Mouse (Mus musculus): ENCODE results near the gene Man1a.

DNA sequence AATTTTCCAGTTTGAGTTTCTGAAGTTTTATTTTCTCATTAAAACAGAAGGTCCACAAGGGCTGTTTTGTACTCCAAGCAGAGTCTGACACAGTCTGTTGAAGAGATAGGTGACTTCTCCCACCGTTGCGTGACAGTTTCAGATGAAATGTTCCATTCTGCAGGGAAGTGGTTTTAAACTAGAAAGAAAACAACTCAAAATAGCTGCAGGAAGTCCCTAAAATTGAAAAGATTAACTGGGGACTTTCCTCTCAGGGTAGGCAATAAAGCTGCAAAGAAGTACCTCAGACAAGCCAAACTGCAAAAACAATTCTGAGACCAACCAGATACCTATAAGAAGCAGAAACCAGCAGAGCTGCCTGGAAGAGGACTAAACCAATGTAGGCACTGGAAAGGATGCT is 70.6 kb downstream of the Man1a start:
- TF ChIP-seq CTCF (IDR thresholded peaks at IDR 0.05): no peak
- TF ChIP-seq POLR2A (IDR thresholded peaks at IDR 0.05; ENCODE audit: insufficient read depth, low read depth, low read length): no peak

Measured in heart, adult 2 months (tissue).